Mouse (Mus musculus) heart, postnatal 0 days (tissue): ENCODE results near the gene Wdr34.
A peak's percentile ranks its signal among the peaks of the same experiment; 100 is the strongest.

Source experiments
- CTCF ChIP-seq: IDR thresholded peaks from 2 replicates; pipeline ENCODE4 v1.5.1; 2016; ENCODE audit warnings: antibody characterized with exemption, control low read depth, low read depth
- EP300 ChIP-seq: IDR thresholded peaks from 2 replicates; pipeline ENCODE4 v1.6.1; 2016; ENCODE audit warnings: antibody characterized with exemption, low read depth

DNA sequence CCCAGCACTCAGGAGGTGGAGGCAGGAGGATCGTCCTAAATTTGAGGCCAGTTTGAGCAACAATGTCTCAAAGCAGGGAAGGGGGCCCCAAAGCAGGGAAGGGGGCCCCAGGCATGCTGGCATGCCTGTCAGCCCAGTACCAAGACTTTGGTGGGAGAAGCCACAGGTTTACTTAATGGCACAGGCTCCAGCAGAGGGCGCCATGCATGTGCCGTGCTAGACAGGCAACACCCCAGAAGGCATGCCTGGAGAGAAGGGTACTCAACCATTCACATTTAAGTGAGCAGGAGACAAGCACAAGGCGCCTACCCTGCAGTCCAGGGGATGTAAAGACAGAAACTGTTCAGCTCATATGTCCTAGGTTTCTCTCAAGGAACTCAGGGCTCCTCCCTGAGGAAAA lies 6.2 kb downstream of the Wdr34 start:
- peak; percentile 88 for TF ChIP-seq CTCF
- TF ChIP-seq EP300: no peak
